Mouse (Mus musculus) frontal cortex, postnatal 14 days (tissue): ENCODE measurements around the gene Gmds.
A peak's percentile ranks its signal among the peaks of the same experiment; 100 is the strongest.

ENCODE experiments used
- DNase-seq, 2 experiments: peaks; one replicate each; pipeline ENCODE4 v3.0.0; 2022; ENCODE audit warnings: low spot score in 2 of 2

Gmds gene

GRCm38 (mm10) chr13:32034139-32034538, 304.4 kb downstream of the Gmds start:
- no peak for DNase-seq

GRCm38 (mm10) chr13:32026226-32026975, 312.1 kb downstream of the Gmds start:
- no peak for DNase-seq

- DNase-seq = no peak
Measured at GRCm38 (mm10) chr13:32024822-32025221, 313.7 kb downstream of the Gmds start.

GRCm38 (mm10) chr13:32020455-32021249, 317.9 kb downstream of the Gmds start:
- DNase-seq = no peak

GRCm38 (mm10) chr13:32019256-32019620, 319.3 kb downstream of the Gmds start:
- DNase-seq = no peak

GRCm38 (mm10) chr13:32018518-32019255, 319.9 kb downstream of the Gmds start:
- DNase-seq = peak; percentile 22 to 28

- DNase-seq = no peak
Measured at GRCm38 (mm10) chr13:32008802-32009201, 329.7 kb downstream of the Gmds start.

GRCm38 (mm10) chr13:32008116-32008641, 330.4 kb downstream of the Gmds start:
- DNase-seq = no peak

GRCm38 (mm10) chr13:31993391-31993790, 345.1 kb downstream of the Gmds start:
- DNase-seq = no peak

- no peak for DNase-seq
Measured at GRCm38 (mm10) chr13:31992409-31993201, 345.9 kb downstream of the Gmds start.

- DNase-seq = no peak
Measured at GRCm38 (mm10) chr13:31981198-31981597, 357.3 kb downstream of the Gmds start.

- DNase-seq = no peak
Measured at GRCm38 (mm10) chr13:31978126-31978525, 360.4 kb downstream of the Gmds start.

- DNase-seq = no peak
Measured at GRCm38 (mm10) chr13:31974751-31975479, 363.6 kb downstream of the Gmds start.

- DNase-seq = no peak
Measured at GRCm38 (mm10) chr13:31971040-31971501, 367.5 kb downstream of the Gmds start.

- DNase-seq = no peak
Measured at GRCm38 (mm10) chr13:31968272-31968671, 370.3 kb downstream of the Gmds start.

- no peak for DNase-seq
Measured at GRCm38 (mm10) chr13:31966931-31967532, 371.5 kb downstream of the Gmds start.

GRCm38 (mm10) chr13:31960514-31960913, 378.0 kb downstream of the Gmds start:
- DNase-seq = no peak

- DNase-seq = no peak
Measured at GRCm38 (mm10) chr13:31958346-31959335, 379.9 kb downstream of the Gmds start.

- DNase-seq = no peak
Measured at GRCm38 (mm10) chr13:31956584-31956983, 382.0 kb downstream of the Gmds start.
